26 mouse cellular contexts compared by ENCODE assay signal in the genomic region with DNA sequence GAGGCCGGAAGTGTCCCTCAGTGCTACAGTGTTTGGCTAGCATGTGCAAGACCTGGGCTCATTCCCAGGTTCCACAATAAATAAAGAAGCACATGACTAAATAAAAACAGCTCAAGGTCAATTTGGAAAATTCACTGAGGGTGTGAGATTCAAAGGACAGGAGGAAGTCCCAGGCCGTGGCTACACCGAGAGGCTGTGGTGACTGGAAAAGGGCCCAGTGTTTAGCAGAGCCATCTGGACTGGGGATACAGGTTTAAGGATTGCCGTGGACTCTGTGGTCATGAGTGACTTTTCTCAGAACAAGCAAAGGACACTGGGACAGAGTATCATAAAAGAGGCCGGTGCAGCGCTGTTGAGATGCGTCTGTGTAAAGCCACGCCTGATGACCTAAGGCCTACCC. TPM values are rescaled to one million over a fixed set of nuclear protein-coding genes. Genes with fewer than 3 reads are reported as not detected.
A peak's percentile ranks its signal among the peaks of the same experiment; 100 is the strongest.
DNase-seq lines count a peak whose midpoint lies in the region; TF ChIP-seq lines count a peak whose summit lies in the region.
"Had no signal": no experiment of that assay in that cellular context is flagged by ENCODE, and none has a peak within 500 bp of the region (broad histone marks: within the 10 kb centered on the region; RNA-seq: fewer than 3 reads in every experiment).

No protein-coding gene starts in this region.

- H3K27ac ChIP-seq in kidney, adult 2 months (ENCODE audit: insufficient read depth, low read depth, low read length) = peak overlapping the region; percentile 19; the same call in 1 of the 2 replicates
- peak overlapping the region; percentile 22; the same call in 1 of the 2 replicates for H3K27ac ChIP-seq in ES-Bruce4 (ENCODE audit: insufficient read depth, low read length)
- H3K27ac ChIP-seq: embryonic facial prominence, embryonic 10.5 days; embryonic facial prominence, embryonic 13.5 days; forebrain, embryonic 12.5 days; forebrain, embryonic 15.5 days; heart, embryonic 15.5 days; hindbrain, embryonic 10.5 days; hindbrain, embryonic 13.5 days; intestine, embryonic 15.5 days had no signal

- H3K36me3 ChIP-seq in kidney, adult 2 months (ENCODE audit: control insufficient read depth, insufficient read depth, low read length) = no peaks in the 10 kb centered on the region
- H3K36me3 ChIP-seq in ES-Bruce4 (ENCODE audit: control insufficient read depth, insufficient read depth, low read length, poor library complexity, severe bottlenecking) = peaks cover 2% of the 10 kb centered on the region; the same call in 1 of the 2 replicates
- H3K36me3 ChIP-seq: heart, embryonic 15.5 days; intestine, embryonic 15.5 days had no signal

- 79% methylated on average over 8 of the region's 8 CpGs for WGBS in kidney, adult 2 months

- no peak overlapping the region for H3K9ac ChIP-seq in ES-Bruce4 (ENCODE audit: low read depth, poor library complexity, severe bottlenecking)
- H3K9ac ChIP-seq: embryonic facial prominence, embryonic 13.5 days; forebrain, embryonic 12.5 days; forebrain, embryonic 15.5 days; heart, embryonic 12.5 days; heart, embryonic 15.5 days; hindbrain, embryonic 13.5 days; intestine, embryonic 15.5 days had no signal

- no peak for TF ChIP-seq CTCF in kidney, adult 2 months (conservative IDR thresholded peaks at IDR 0.05; ENCODE audit: insufficient read depth, insufficient read length, low read depth, low read length)
- TF ChIP-seq CTCF in ES-Bruce4 (IDR thresholded peaks at IDR 0.05; ENCODE audit: low read depth, low read length) = no peak

- no peak for TF ChIP-seq EP300 in ES-Bruce4 (IDR thresholded peaks at IDR 0.05; ENCODE audit: insufficient read depth, low read depth, low read length)

- H3K4me1 ChIP-seq in kidney, adult 2 months (ENCODE audit: control insufficient read depth, insufficient read depth, low read length) = peaks cover 8% of the 10 kb centered on the region; the same call in 1 of the 2 replicates
- H3K4me1 ChIP-seq in ES-Bruce4 (ENCODE audit: control insufficient read depth, insufficient read depth, low read length) = peaks cover 6% of the 10 kb centered on the region

- H3K4me3 ChIP-seq in kidney, adult 2 months (ENCODE audit: insufficient read depth, low read depth, low read length) = no peak overlapping the region
- no peak overlapping the region for H3K4me3 ChIP-seq in ES-Bruce4 (ENCODE audit: low read depth, low read length)
- H3K4me3 ChIP-seq: embryonic facial prominence, embryonic 10.5 days; embryonic facial prominence, embryonic 13.5 days; erythroblast, embryonic 14.5 days; forebrain, embryonic 12.5 days; forebrain, embryonic 15.5 days; heart, embryonic 12.5 days; heart, embryonic 15.5 days; hindbrain, embryonic 10.5 days; hindbrain, embryonic 13.5 days; intestine, embryonic 15.5 days had no signal

- peak; percentile 65 for DNase-seq in cerebellum, adult 9-10 months
- no peak for DNase-seq in cerebellum, adult 11 months
- no peak for DNase-seq in kidney, adult 2 months
- DNase-seq in kidney, postnatal 36 days = no peak
- DNase-seq in adipocyte (ENCODE audit: low spot score) = peak; percentile 40
- DNase-seq in natural killer cell, adult 2 months (ENCODE audit: low spot score in 2 of 2) = no peak
- DNase-seq: adrenal gland, postnatal 10 days; adrenal gland, postnatal 36 days; embryo, embryonic 11 days; gastrocnemius, postnatal 25 days; heart, adult 18-20 months; heart, postnatal 10 days; heart, postnatal 36 days; kidney, adult 11 months had no signal

- no peaks in the 10 kb centered on the region for H3K9me3 ChIP-seq in ES-Bruce4 (replicated peaks; ENCODE audit: control insufficient read depth, insufficient read depth, low read length, poor library complexity, severe bottlenecking)
- H3K9me3 ChIP-seq: embryonic facial prominence, embryonic 10.5 days; embryonic facial prominence, embryonic 13.5 days; forebrain, embryonic 12.5 days; forebrain, embryonic 15.5 days; heart, embryonic 12.5 days; heart, embryonic 15.5 days; hindbrain, embryonic 10.5 days; hindbrain, embryonic 13.5 days; intestine, embryonic 15.5 days had no signal

- TF ChIP-seq POLR2A in kidney, adult 2 months (IDR thresholded peaks at IDR 0.05; ENCODE audit: low read depth, low read length) = no peak
- TF ChIP-seq POLR2A in ES-Bruce4 (IDR thresholded peaks at IDR 0.05; ENCODE audit: insufficient read depth, low read length) = no peak

- no peaks in the 10 kb centered on the region for H3K27me3 ChIP-seq in kidney, adult 2 months (replicated peaks; ENCODE audit: control insufficient read depth, insufficient read depth, low read length)
- no peaks in the 10 kb centered on the region for H3K27me3 ChIP-seq in ES-Bruce4 (ENCODE audit: control insufficient read depth, insufficient read depth, low read length, poor library complexity, severe bottlenecking)
- H3K27me3 ChIP-seq: embryonic facial prominence, embryonic 13.5 days; forebrain, embryonic 15.5 days; heart, embryonic 12.5 days; hindbrain, embryonic 13.5 days; intestine, embryonic 15.5 days had no signal

RNA-seq across cellular contexts. Expression of gene Pip4k2c, which starts 1.9 kb away (rescaled TPM):
- polyA plus RNA-seq in kidney, adult 2 months (2012; rRNA removed) = 116 and 120 TPM in 2 replicates
- polyA plus RNA-seq in ES-Bruce4 (2011; ENCODE audit: insufficient read depth, insufficient read length, low read depth, missing spikeins) = 36.7 and 39.2 TPM in 2 replicates

RNA-seq across cellular contexts. Expression of gene Dtx3, which starts 17.7 kb away (rescaled TPM):
- polyA plus RNA-seq in kidney, adult 2 months (2012; rRNA removed) = 101 and 132 TPM in 2 replicates
- 49.8 and 50.8 TPM in 2 replicates for polyA plus RNA-seq in ES-Bruce4 (2011; ENCODE audit: insufficient read depth, insufficient read length, low read depth, missing spikeins)

RNA-seq across cellular contexts. Expression of gene Arhgef25, which starts 23.4 kb away (rescaled TPM):
- 9.2 and 11.9 TPM in 2 replicates for polyA plus RNA-seq in kidney, adult 2 months (2012; rRNA removed)
- 50.9 and 54.3 TPM in 2 replicates for polyA plus RNA-seq in ES-Bruce4 (2011; ENCODE audit: insufficient read depth, insufficient read length, low read depth, missing spikeins)
- polyA plus RNA-seq: activated CD4-positive, CD25-positive, alpha-beta regulatory T cell, adult 4 months had no signal

RNA-seq across cellular contexts. Expression of gene Slc26a10, which starts 32.8 kb away (rescaled TPM):
- 6.6 and 8.1 TPM in 2 replicates for polyA plus RNA-seq in kidney, adult 2 months (2012; rRNA removed)
- polyA plus RNA-seq in ES-Bruce4 (2011; ENCODE audit: insufficient read depth, insufficient read length, low read depth, missing spikeins) = 24.6 and 35.2 TPM in 2 replicates
- polyA plus RNA-seq: erythroblast, embryonic 14.5 days had no signal

RNA-seq across cellular contexts. Expression of gene B4galnt1, which starts 48.2 kb away (rescaled TPM):
- polyA plus RNA-seq in kidney, adult 2 months (2012; rRNA removed) = 15.4 and 27.5 TPM in 2 replicates
- polyA plus RNA-seq in ES-Bruce4 (2011; ENCODE audit: insufficient read depth, insufficient read length, low read depth, missing spikeins) = 7.7 and 9.5 TPM in 2 replicates

Comparison
In these comparisons a context has a peak if more than half of its experiments do, and no peak if none do; other contexts are left out.
1. DNase-seq: peak in cerebellum, adult 9-10 months (single experiment) and adipocyte (single experiment); none in cerebellum, adult 11 months (single experiment), kidney, adult 2 months (single experiment), kidney, postnatal 36 days (0 of 2) and natural killer cell, adult 2 months (0 of 2).